Mouse (Mus musculus): ENCODE results near the gene Runx1. TPM values are rescaled to one million over a fixed set of nuclear protein-coding genes. Genes with fewer than 3 reads are reported as not detected.

The Runx1 gene
- total and polyA plus RNA-seq, 2 experiments from 2014 or later, result 1.3 to 2.2 TPM

DNA sequence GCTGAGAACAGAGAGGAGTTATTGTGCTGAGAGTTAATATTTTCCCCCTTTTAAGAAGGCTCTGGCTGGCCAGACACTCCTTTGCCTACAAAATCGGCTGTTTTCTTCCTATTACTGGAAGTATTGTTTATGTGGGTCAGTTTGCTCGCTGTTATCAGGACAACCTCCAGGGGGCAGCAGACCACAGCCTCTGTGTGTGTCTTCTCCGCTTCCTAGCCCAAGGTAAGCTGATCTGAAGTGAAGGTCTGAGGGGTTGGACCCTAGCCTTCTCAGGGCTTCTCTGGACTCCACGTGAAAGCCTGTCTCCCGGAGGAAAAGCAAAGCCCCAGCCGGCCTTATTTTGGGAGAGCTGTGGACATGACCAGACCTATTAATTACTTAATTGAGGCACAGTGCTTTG is 260.2 kb downstream of the Runx1 start:
- H3K4me1 ChIP-seq (ENCODE audit: insufficient read depth, low read length), result 0 out of 2 replicates have a peak, but pooled peaks cover 3% of the 10 kb centered on the region
- H3K4me3 ChIP-seq (ENCODE audit: low read length), result no peak overlapping the region
- no peaks in the 10 kb centered on the region for H3K36me3 ChIP-seq (ENCODE audit: insufficient read depth, low read length)
- H3K9me3 ChIP-seq (ENCODE audit: low read length), result no peaks in the 10 kb centered on the region
- ATAC-seq (peak; percentile 62; the same call in 1 of the 2 replicates), DNase-seq (ENCODE audit: low spot score) (peak; percentile 89)
- peak; percentile 94 for TF ChIP-seq CTCF (IDR thresholded peaks at IDR 0.05; ENCODE audit: low read depth)
- no peak overlapping the region for H3K27ac ChIP-seq
- H3K27me3 ChIP-seq (ENCODE audit: insufficient read depth, low read length), result no peaks in the 10 kb centered on the region
- WGBS, result 4% methylated on average over 6 of the region's 6 CpGs
- 0 out of 2 replicates have a peak overlapping the region, but pooled peaks have one; percentile 19 for H3K4me2 ChIP-seq (ENCODE audit: low read depth, low read length)
- H3K9ac ChIP-seq (replicated peaks; ENCODE audit: low read length), result no peak overlapping the region

DNA sequence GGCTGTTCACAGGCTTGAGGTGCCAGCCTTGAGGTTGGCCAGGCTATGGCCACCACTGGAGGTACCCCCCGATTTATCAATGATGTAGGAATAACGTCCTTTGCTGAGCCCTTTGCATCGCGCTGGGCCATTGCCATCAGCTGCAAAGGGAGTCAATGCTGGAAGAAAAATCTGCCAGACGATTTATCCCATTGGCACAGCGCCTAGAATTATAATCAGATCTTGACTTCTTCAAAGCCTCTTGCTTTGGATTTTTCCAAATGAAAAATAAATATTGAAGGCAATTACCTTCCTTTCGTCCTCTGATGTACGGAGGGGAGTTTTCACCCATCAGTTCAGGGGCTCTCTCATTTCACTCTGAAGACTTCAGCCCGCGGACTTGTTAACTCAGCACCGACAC is 260.7 kb downstream of the Runx1 start:
- no peak for TF ChIP-seq CTCF (IDR thresholded peaks at IDR 0.05; ENCODE audit: low read depth)
- no peaks in the 10 kb centered on the region for H3K27me3 ChIP-seq (ENCODE audit: insufficient read depth, low read length)
- peak; percentile 33 for DNase-seq (ENCODE audit: low spot score)
- no peaks in the 10 kb centered on the region for H3K9me3 ChIP-seq (ENCODE audit: low read length)
- H3K4me1 ChIP-seq (ENCODE audit: insufficient read depth, low read length), result 0 out of 2 replicates have a peak, but pooled peaks cover 3% of the 10 kb centered on the region
- H3K27ac ChIP-seq, result no peak overlapping the region
- H3K36me3 ChIP-seq (ENCODE audit: insufficient read depth, low read length), result no peaks in the 10 kb centered on the region
- no peak overlapping the region for H3K9ac ChIP-seq (replicated peaks; ENCODE audit: low read length)
- 58% methylated on average over 11 of the region's 11 CpGs for WGBS
- ATAC-seq, result no peak
- H3K4me2 ChIP-seq (ENCODE audit: low read depth, low read length), result 0 out of 2 replicates have a peak overlapping the region, but pooled peaks have one; percentile 19
- no peak overlapping the region for H3K4me3 ChIP-seq (ENCODE audit: low read length)

DNA sequence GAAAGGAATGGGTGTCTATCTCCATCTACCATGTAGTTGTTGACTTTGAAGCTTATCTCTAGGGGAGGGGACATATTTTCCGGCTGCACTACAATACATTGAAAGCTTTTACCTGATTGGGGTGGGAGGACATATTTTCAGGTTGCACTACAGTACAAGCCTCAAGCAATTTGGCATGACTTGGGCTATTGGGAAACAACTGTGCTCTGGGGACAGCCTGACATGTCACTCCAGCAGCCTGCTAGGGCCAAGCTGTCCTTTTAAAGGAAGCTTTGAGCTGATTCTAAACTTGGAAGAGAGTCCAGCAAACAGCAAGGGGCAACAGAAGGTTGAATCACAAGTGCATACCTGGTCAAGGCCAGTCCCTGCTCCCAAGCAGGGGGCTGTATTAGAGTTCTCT is 270.9 kb downstream of the Runx1 start:
- DNase-seq (ENCODE audit: low spot score) (no peak), ATAC-seq (no peak)
- 96% methylated on average over 1 of the region's 1 CpGs for WGBS
- no peaks in the 10 kb centered on the region for H3K9me3 ChIP-seq (ENCODE audit: low read length)
- no peak for TF ChIP-seq CTCF (IDR thresholded peaks at IDR 0.05; ENCODE audit: low read depth)
- H3K4me1 ChIP-seq (ENCODE audit: insufficient read depth, low read length), result no peaks in the 10 kb centered on the region
- H3K27me3 ChIP-seq (ENCODE audit: insufficient read depth, low read length), result no peaks in the 10 kb centered on the region
- H3K4me2 ChIP-seq (ENCODE audit: low read depth, low read length), result no peak overlapping the region
- H3K36me3 ChIP-seq (ENCODE audit: insufficient read depth, low read length), result no peaks in the 10 kb centered on the region
- no peak overlapping the region for H3K9ac ChIP-seq (replicated peaks; ENCODE audit: low read length)
- H3K4me3 ChIP-seq (ENCODE audit: low read length), result no peak overlapping the region
- H3K27ac ChIP-seq, result no peak overlapping the region

DNA sequence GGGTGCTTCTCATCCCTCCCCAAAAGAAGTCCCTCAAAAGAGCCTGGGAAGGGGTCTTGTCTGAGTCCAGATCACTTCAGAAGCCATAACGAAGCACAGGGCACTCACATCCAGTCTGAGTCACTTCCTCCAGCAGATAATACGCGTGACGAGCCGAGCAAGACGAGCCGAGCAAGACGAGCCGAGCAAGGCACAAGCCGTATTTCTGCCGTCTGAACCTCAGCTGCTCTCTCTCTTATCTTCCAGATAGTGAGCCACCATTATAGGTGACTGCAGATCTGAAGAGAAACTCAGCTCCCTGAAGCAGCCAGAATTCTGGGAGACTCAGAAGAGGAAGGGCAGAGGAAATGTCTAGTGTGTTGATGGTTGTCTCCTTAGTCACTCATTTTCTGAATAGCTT is 273.1 kb downstream of the Runx1 start:
- no peaks in the 10 kb centered on the region for H3K27me3 ChIP-seq (ENCODE audit: insufficient read depth, low read length)
- DNase-seq (ENCODE audit: low spot score) (no peak), ATAC-seq (no peak)
- H3K27ac ChIP-seq, result no peak overlapping the region
- H3K4me1 ChIP-seq (ENCODE audit: insufficient read depth, low read length), result no peaks in the 10 kb centered on the region
- no peak for TF ChIP-seq CTCF (IDR thresholded peaks at IDR 0.05; ENCODE audit: low read depth)
- 64% methylated on average over 11 of the region's 11 CpGs for WGBS
- no peak overlapping the region for H3K4me3 ChIP-seq (ENCODE audit: low read length)
- H3K36me3 ChIP-seq (ENCODE audit: insufficient read depth, low read length), result no peaks in the 10 kb centered on the region
- no peak overlapping the region for H3K9ac ChIP-seq (replicated peaks; ENCODE audit: low read length)
- H3K9me3 ChIP-seq (ENCODE audit: low read length), result no peaks in the 10 kb centered on the region
- H3K4me2 ChIP-seq (ENCODE audit: low read depth, low read length), result no peak overlapping the region

DNA sequence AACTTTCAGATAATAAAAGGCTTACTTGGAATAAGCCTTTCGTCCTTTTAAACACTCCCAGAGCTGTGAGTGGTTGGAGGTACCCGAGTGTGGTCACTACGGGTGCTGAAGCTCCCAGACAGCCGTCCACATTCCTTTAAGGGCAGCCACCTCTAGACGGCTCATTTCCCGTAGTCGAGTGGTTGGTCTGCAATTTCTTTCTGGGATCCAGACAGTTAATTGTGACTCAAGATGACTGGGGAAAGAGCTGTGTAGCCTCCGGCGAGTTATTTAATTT is 273.9 kb downstream of the Runx1 start:
- ATAC-seq (no peak), DNase-seq (ENCODE audit: low spot score) (no peak)
- H3K4me3 ChIP-seq (ENCODE audit: low read length), result no peak overlapping the region
- no peaks in the 10 kb centered on the region for H3K27me3 ChIP-seq (ENCODE audit: insufficient read depth, low read length)
- no peak overlapping the region for H3K4me2 ChIP-seq (ENCODE audit: low read depth, low read length)
- no peak for TF ChIP-seq CTCF (IDR thresholded peaks at IDR 0.05; ENCODE audit: low read depth)
- H3K36me3 ChIP-seq (ENCODE audit: insufficient read depth, low read length), result no peaks in the 10 kb centered on the region
- no peaks in the 10 kb centered on the region for H3K4me1 ChIP-seq (ENCODE audit: insufficient read depth, low read length)
- H3K27ac ChIP-seq, result no peak overlapping the region
- WGBS, result 67% methylated on average over 9 of the region's 9 CpGs
- no peaks in the 10 kb centered on the region for H3K9me3 ChIP-seq (ENCODE audit: low read length)
- H3K9ac ChIP-seq (replicated peaks; ENCODE audit: low read length), result no peak overlapping the region
